Mouse (Mus musculus) kidney, postnatal 14 days (tissue): ENCODE data around the gene Sdk1.

Experiments used
- DNase-seq: peaks from one replicate; pipeline ENCODE4 v3.0.0; 2022; ENCODE audit warnings: mixed read lengths

Gene Sdk1

DNA sequence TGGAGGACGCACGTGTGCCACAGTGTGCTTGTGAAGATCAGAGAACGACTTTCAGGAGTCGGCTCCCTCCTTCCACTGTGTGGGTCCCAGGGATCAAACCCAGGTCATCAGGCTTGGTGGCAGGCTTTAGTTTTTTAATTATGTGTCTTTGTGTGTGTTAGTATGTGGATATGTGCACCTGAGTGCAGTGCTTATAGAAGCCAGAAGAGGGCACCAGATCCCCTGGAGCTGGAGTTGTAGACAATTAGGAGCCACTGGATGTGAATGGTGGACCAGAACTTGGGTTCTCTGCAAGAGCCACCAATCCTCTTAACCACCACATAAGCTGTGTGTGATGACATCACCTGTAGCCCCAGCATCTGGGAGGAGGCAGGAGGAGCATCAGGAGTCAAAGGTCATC lies 909.5 kb downstream of the Sdk1 start:
- no peak for DNase-seq

DNA sequence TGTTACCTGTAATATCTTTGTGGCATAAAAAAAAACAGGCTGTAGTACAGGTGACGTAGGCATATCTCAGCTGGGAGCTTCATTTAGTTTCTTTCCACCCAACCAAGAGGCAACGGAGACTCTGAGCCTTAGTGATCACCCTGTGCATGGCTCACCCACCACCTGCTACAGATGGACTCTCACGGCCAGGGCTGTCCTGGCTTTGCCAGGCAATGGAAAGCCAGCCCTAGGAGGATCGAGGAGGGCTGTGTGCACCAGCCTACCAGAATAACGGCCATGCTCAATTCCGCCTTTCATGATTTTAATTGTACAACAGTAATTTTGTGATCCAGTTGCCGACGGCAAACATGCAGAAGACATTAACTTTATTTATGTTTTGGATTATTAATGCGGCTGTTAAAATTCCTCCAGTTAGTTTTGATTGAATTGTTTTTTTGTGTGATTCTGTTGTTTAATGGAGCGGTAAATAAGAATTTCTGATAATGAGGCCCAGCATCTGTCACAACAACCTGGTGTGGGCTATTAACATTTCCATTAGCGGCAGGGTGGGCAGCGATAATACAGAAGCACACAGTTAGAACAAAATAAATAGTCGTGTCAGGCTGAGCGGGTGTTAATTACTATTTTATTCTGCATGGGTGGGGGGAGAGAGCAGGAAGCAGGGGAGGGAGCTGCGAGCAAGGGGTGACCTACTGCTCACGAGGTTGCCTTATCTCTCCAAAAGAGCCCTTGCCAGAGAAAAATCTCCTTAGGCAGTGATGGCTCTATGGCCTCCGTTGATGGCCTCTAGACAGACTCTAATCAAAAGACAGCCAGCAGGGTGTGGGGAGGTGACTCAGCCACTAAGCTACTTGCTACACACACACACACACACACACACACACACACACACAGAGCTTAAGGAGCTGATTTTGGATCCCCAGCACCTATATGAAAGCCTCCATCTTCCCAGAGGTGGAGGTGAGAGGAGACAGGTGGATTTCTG lies 915.9 kb downstream of the Sdk1 start:
- peak; percentile 27 for DNase-seq

DNA sequence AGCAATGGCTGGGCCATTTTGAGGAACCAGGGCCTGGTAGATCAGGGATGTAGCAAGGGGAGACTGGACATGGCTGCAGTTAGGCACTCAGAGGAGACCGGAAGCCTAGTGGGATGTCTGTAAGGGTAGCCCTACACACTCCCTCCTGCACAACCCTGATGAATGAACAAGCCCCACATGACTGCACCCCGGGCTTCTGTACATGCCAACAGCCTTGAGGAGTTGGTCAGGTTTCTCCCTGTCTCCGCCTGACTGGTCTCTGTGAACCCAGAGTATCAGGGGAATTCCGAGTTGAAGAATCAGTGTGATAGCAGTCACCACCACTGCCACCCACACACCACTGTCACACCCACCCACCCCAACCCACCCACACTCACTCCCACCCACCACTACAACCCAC lies 922.2 kb downstream of the Sdk1 start:
- DNase-seq = no peak

DNA sequence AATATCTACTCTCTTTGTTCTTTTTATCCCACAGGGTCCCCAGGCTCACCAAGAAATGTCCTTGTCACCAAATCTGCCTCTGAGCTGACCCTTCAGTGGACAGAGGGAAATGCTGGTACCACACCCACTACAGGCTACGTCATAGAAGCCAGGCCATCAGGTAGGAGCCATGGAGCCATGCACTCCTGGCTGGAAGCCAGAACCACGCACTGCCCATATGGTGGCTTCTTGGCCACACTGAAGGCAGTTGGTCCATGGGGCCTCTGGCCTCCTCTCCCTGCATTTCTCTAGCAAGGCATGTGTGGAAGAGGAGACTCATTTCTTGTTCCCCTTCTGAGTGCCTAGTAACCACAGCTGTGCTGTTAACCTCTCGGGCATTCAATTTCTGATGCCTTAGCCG lies 932.3 kb downstream of the Sdk1 start:
- no peak for DNase-seq

DNA sequence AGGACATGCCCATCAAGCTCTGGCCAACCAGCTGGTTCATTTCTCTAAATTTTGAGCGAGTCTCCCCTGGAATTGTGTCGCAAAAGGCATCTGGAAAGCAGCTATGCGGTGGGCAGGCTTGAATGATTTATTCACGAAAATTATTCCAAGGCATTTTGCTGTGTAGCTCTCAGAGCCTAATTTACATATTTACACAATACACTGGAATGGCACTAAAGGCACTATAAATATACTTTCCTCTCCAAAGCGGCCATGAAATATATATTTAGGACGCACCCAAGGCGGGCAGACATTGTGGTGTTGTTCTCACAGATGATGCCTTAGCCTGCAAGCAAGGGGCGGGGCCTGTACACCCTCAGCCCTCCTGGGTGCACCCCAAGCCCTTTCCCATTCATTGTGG lies 936.9 kb downstream of the Sdk1 start:
- DNase-seq = no peak

DNA sequence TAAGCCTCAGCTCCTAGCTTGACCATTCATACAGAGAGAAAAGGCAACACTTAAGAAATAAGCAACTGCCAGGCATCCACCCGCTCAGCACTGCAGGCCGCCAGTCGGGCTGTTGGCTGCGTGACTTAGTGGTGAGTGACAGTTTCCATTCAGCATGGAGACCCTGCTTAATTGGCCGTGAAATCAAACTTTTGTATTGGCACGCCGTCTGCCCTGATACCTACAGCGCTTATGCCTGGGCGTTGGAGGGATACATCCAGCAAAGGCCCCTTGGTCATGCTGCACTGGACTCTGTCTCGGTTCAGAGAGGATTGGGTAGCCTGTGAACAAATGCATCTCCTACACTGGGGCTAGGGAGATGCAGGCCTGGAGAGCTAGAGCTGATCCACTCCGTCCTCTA lies 938.0 kb downstream of the Sdk1 start:
- no peak for DNase-seq

DNA sequence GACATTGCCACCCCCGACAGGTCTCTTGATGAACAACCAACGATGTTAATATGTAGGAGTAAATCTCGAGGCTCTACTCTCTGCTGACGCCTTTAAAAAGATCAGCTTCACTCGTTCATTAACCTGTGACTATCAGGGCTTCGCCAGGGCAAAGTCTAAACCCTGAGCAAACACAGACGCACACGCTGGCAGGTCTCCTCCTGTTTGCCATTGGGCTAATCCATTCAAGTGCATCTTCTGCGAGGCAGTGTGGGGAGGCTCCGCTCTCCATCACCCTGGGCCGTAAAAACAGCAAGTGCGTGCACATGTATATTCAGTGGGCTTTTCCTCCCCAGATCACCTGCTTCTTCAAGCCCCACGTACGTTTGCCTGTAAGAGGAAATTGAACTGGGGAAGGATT lies 940.6 kb downstream of the Sdk1 start:
- peak; percentile 31 for DNase-seq

DNA sequence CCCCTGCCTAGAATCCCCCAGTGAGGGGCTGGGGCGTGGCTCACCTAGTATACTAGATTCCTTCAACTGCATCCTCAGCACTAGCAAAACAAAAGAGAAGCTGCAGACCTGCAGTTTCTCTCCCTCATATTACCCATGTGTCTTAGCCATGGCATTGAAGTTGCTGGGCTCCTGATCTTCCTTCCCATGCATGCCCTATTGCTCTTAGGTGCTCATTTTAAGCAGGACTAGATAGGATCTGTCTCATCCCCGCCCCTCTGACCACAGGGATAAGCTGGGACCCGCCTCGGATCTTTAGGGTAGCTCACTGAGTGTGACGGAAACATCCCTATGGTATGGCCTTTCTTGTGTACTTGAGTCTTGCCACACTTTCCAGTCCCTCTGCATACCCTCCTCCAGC lies 947.5 kb downstream of the Sdk1 start:
- DNase-seq = no peak

DNA sequence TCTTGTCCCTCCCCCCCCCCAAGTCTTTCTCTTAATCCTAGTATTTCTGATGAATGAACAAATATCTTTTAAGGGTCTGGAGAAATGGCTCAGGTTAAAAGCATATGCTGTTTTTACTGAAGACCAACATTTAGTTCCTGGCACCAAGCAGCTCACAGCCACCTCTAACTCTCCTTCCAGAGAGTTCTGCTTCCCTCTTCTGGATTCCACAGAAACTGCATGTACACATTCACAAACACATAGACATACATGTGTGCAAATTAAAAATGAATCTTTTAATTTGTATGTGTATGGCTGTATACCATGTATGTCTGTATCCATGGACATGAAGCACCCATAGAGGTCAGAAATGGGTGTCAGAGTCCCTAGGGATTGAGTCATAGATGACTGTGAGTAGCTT lies 968.6 kb downstream of the Sdk1 start:
- DNase-seq = peak; percentile 9

DNA sequence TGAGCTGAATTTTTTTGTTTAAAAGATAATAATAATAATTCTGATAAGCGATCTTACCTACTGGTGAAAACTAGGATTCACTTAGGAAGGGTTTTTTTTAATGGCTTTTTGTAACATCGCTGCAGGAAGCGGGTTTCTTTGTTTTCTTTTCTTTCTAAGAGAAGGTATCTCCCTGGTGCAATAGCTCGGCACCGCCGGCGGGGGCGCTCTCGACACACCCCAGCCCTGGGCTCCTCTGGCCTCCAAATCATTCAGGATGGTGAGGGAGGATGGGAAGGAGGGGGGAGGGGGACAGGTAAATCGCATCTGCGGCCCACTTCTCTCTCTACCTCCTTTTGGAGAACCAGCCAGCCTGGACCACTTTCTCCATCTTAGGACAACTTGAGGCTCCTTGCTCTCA lies 971.0 kb downstream of the Sdk1 start:
- no peak for DNase-seq

DNA sequence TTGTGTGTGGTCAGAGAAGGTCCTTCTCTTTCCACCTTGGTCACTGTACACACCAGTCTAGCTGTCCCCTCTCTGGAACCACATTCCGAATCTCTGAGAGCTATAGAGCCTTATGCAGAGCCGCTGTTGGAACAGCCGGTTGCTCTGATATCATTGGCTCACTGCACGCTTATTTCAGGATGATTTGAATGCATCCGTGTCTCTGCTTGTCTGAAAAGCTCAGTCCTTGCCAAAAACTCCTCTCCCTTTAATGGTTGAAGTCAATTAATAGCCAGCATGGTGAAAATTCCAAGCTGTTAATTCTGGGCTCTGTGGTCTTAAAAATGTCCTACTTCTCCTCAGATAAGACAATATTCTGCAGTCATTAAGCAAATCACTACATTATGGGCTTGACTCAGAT lies 974.7 kb downstream of the Sdk1 start:
- peak; percentile 44 for DNase-seq

DNA sequence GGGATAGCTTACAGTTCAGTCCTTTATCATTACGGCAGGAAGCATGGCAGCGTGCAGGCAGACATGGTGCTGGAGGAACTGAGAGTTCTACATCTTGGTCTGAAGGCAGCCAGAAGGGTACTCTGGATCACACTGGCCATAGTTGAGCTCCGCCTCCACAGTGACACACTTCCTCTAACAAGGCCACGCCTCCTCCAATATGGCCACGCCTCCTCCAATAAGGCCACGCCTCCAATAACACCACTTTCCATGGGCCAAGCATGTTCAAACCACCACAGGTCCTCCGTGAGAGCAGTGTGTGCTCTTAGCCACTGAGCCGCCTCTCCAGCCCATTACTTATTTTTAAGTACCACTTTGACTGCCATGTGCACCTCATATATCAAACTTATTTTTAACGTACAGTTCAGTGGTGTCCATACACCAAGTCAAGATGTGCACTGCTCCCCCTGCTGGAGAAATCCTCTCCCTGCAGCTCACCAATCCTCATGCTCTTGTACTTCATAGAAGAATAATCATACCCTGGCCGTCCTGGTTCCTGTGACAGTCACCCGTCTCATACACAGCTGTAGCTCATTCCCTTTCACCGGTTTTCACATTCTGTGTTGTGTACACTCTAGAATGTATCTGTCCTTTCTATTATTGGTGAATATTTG lies 979.7 kb downstream of the Sdk1 start:
- DNase-seq = no peak

DNA sequence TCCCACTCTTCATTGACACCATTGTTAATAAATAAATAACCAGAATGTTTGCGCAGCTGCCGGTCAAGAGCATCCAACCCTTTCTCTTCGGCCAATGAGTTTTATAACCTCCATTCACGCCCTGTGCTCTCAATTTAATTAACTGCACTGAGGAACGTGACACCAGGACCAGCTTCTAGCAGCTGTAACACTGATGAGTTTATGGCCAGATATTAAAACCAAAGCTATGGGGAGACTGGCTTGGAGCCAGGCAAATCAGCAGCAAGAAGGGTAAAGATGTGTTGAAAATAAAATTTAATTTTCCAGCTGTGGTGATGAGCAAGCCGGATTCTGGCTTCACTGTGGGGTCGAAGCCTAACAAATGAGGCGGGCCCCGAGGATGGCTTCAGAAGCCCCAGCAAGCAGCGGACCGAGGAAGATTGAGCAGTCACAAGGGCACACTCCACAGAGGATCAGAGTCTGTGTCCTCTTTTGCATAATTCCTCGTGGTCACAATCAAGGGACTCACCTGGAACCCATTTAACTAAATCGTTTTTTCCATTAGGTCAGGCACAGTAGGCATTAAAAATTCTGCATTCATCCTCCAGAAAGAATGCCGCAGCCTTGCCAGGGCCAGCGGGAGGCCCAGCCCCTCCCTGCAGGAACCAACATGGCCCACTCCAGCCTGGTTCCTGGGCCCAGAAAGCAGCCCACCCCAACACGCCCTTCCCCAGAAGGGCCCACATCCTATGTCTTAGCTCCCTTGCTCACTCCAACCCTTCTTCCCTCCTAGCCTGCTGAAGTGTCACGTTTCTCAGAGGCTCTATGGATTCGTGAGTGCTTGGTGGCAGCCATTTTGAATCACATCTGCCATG lies 987.9 kb downstream of the Sdk1 start:
- peak; percentile 69 for DNase-seq

DNA sequence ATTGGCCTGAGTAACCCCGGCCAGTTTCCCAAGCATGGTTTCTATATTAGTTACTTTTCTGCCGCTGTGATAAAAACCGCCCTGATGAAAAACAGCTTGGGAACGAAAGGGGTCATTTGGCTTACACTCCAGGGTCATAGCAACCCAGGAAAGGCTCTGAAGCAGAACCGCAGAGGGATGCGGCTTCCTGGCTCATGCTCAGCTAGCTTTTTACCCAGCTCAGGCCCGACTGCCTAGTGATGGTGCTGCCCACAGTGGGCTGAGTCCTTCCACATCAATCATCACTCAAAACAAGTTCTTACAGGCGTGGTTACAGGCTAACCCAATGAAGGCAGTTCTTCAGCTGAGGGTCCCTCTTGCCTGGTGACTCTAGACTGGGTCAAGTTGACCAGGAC lies 988.5 kb downstream of the Sdk1 start:
- DNase-seq = peak; percentile 11

DNA sequence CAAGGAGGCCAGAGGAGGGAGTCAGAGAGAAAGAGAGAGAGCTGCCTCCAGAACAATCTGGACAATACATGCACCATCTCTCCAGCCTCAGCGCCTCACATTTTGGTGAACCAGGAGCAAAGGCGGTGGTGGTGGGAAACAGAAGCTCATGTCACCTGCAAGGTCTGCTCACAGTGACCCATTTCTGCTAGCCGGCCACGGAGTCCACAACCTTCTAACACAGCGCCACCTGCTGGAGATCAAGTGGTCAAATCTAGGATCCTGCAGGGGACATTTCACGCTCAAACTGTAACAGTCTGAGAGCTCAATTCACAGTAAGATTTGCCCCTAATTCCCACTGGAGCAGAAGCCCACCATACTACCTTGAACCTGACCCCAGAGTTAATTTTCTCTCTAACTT lies 999.0 kb downstream of the Sdk1 start:
- DNase-seq = no peak

DNA sequence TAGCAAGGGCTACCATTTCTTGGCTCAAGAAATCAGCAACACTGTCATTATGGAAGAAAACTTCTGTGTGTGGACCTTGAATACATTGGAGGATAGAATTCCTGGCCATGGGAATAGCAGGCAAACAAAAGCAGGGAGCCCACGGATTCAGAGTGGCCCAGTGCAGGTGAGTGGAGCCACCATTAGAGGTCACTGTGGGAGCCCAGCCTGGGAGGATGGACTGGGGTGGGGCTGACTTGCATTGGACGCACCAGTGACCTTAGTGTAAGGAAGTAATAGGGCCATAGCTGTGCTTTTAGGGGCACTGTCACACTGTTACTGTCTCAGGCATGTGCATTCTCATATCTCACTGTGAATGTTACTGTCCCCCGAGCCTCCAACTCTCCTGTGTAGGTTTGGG lies 1001.3 kb downstream of the Sdk1 start:
- no peak for DNase-seq

DNA sequence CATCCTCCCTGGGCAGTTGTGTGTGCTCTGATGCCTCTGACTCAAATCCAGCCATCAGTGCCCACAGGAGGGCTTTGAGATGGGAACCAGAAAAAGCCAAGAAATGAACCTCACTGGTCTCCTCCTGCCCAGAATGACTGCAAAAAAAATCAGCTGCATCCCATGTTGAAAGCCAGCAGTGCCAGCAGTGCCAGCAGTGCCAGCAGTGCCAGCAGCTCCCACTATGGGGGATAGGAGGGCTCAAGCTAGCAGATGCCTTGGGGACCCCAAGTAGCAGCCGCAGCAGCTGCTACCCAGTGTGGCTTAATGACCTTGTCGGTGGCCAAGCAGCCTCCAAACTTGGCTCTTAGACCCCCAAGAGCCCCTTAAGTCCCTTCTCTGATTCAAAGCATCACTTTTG lies 1001.8 kb downstream of the Sdk1 start:
- DNase-seq = no peak

DNA sequence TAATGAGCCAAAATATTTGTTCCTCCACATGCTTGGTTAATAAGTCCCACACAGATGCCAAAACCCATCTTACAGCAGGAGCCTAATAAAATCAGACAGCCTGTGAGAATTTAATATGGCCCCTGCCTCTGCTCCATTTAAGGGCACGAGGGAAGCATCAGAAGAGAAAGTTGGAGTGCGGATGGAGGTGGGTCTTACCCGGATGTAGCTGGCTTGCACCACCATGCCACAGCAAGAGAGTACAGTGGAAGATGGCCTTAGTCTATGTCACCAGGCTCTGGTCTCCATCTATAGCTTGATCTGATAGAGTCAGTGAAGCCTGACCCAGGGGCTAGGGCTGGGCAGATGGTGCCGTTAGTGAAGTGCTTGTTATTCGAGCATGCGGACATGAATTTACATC lies 1014.9 kb downstream of the Sdk1 start:
- DNase-seq = no peak

DNA sequence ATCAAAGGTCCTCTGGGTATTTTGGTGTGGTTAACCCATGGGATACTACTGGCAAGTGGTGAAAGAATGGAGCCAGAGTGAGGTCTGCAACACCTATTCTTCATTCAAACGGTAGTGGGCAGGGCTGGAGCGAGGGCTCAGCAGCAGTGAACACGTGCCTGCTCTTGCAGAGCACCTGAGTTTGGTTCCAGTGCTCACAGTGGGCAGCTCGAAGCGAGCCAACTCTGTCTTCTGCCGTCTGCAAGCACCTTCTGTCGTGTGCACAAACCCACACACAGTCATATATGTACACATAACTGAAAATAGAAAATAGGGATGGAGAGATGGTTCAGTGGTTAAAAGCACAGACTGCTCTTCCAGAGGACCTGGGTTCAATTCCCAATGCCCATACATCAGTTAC lies 1017.4 kb downstream of the Sdk1 start:
- DNase-seq = no peak

DNA sequence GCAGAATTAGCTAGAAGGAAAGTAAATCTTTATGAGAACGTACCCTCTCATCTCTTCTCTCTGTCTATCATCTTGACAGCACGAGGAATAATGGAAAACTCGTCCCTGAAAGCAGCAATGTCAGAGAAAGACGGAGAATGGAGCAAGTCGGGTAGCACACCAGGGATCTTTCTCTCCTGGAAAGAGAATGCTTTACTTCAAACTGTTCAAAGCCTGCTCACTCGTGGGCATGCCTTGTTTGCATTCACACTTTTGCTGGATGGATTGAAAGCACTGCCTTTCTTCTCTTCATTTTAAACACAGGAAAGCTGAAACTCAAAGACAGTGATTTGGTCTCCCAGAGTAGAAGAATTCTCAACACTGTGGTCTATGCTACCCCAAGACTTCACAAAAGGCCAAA lies 1020.8 kb downstream of the Sdk1 start:
- DNase-seq = no peak
